Mouse (Mus musculus): ENCODE measurements around the gene Nrros. TPM values are rescaled to one million over a fixed set of nuclear protein-coding genes. Genes with fewer than 3 reads are reported as not detected.
A peak's percentile ranks its signal among the peaks of the same experiment; 100 is the strongest.

The Nrros gene
- total and polyA plus RNA-seq, 2 experiments from 2014 or later, result 5.4 to 8.7 TPM

DNA sequence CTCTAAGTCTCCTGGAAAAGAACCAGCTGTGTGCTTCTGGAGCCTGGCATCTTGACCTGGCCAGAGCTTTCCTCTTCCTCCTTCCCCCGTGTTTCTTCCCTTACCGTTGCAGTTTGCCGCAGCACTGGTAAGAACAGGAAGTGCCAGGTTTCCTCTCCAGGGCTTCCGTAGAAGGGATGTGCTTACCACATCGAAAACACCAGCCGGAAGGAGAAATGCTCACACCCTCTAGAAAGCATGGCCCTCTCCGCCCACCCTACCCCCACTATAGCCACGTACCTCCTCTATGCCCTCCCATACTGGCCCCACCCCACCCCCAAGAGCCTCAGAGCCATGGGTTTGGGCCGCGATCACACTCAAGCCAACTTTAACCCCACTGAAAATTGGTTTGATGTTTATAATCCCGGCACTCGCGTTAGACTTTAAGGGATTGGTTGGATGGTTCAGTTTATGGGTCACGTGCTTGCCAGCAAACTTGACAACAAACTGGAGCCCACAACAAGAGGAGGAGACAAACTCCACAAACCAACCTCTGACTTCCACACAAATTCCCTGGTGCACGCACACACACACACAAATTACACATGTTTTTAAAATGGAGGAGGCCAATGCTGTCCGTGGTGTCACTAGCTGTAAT is 35.1 kb downstream of the Nrros start:
- 80% methylated on average over 16 of the region's 16 CpGs for WGBS
- Histone ChIP-seq H3K4me1 (ENCODE audit: insufficient read depth, low read length) (no peaks in the 10 kb centered on the region), H3K4me2 (ENCODE audit: low read depth, low read length) (0 out of 2 replicates have a peak overlapping the region, but pooled peaks have one; percentile 27), H3K27ac (no peak overlapping the region), H3K9me3 (ENCODE audit: low read length) (no peaks in the 10 kb centered on the region), H3K9ac (replicated peaks; ENCODE audit: low read length) (no peak overlapping the region), H3K27me3 (ENCODE audit: insufficient read depth, low read length) (no peaks in the 10 kb centered on the region), H3K36me3 (ENCODE audit: insufficient read depth, low read length) (no peaks in the 10 kb centered on the region), H3K4me3 (ENCODE audit: low read length) (no peak overlapping the region)
- ATAC-seq (no peak), DNase-seq (ENCODE audit: low spot score) (no peak)
- no peak for TF ChIP-seq CTCF (IDR thresholded peaks at IDR 0.05; ENCODE audit: low read depth)

- 0 out of 2 replicates have a peak overlapping the region, but pooled peaks have one; percentile 27 for H3K4me2 ChIP-seq (ENCODE audit: low read depth, low read length)
- no peak for DNase-seq (ENCODE audit: low spot score)
- H3K4me1 ChIP-seq (ENCODE audit: insufficient read depth, low read length), result no peaks in the 10 kb centered on the region
- H3K9me3 ChIP-seq (ENCODE audit: low read length), result no peaks in the 10 kb centered on the region
- H3K36me3 ChIP-seq (ENCODE audit: insufficient read depth, low read length), result no peaks in the 10 kb centered on the region
- TF ChIP-seq CTCF (IDR thresholded peaks at IDR 0.05; ENCODE audit: low read depth), result no peak
- no peak for ATAC-seq
- H3K27ac ChIP-seq, result no peak overlapping the region
- WGBS, result 84% methylated on average over 20 of the region's 20 CpGs
- no peak overlapping the region for H3K4me3 ChIP-seq (ENCODE audit: low read length)
- H3K27me3 ChIP-seq (ENCODE audit: insufficient read depth, low read length), result no peaks in the 10 kb centered on the region
- no peak overlapping the region for H3K9ac ChIP-seq (replicated peaks; ENCODE audit: low read length)
Observed at GRCm38 (mm10) chr16:32129449-32130189, 35.8 kb downstream of the Nrros start.

- Histone ChIP-seq H3K4me1 (ENCODE audit: insufficient read depth, low read length) (no peaks in the 10 kb centered on the region), H3K27me3 (ENCODE audit: insufficient read depth, low read length) (no peaks in the 10 kb centered on the region), H3K27ac (no peak overlapping the region), H3K9me3 (ENCODE audit: low read length) (no peaks in the 10 kb centered on the region), H3K9ac (replicated peaks; ENCODE audit: low read length) (no peak overlapping the region), H3K4me2 (ENCODE audit: low read depth, low read length) (no peak overlapping the region), H3K4me3 (ENCODE audit: low read length) (no peak overlapping the region), H3K36me3 (ENCODE audit: insufficient read depth, low read length) (no peaks in the 10 kb centered on the region)
- no peak for DNase-seq (ENCODE audit: low spot score)
- TF ChIP-seq CTCF (IDR thresholded peaks at IDR 0.05; ENCODE audit: low read depth), result no peak
- 94% methylated on average over 4 of the region's 4 CpGs for WGBS
- no peak for ATAC-seq
Observed at GRCm38 (mm10) chr16:32127046-32127445, 38.3 kb downstream of the Nrros start.

DNA sequence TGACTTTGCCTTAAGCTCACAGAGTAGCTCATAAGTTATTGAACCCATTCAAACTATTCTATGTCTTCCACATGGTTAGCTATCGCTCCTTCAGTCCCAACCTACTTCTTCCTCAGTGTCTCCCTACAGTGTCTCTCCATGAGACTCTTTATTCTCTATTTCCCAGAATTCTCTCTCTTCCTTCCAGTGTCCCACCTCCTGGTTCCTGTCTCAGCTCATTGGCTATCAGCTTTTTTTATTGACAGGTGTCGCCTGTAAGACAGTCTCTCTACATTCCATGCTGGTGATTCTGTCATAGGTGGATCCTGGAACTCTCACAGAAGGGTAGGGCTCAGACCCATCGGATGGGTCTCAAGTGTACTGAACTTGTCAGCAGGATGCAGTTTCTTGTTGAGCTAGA is 40.0 kb downstream of the Nrros start:
- no peak for ATAC-seq
- H3K27me3 ChIP-seq (ENCODE audit: insufficient read depth, low read length), result no peaks in the 10 kb centered on the region
- TF ChIP-seq CTCF (IDR thresholded peaks at IDR 0.05; ENCODE audit: low read depth), result no peak
- no peak overlapping the region for H3K27ac ChIP-seq
- DNase-seq (ENCODE audit: low spot score), result no peak
- H3K4me2 ChIP-seq (ENCODE audit: low read depth, low read length), result no peak overlapping the region
- H3K36me3 ChIP-seq (ENCODE audit: insufficient read depth, low read length), result no peaks in the 10 kb centered on the region
- H3K9me3 ChIP-seq (ENCODE audit: low read length), result no peaks in the 10 kb centered on the region
- no peak overlapping the region for H3K4me3 ChIP-seq (ENCODE audit: low read length)
- H3K9ac ChIP-seq (replicated peaks; ENCODE audit: low read length), result no peak overlapping the region
- WGBS, result 95% methylated on average over 3 of the region's 3 CpGs
- H3K4me1 ChIP-seq (ENCODE audit: insufficient read depth, low read length), result no peaks in the 10 kb centered on the region

DNA sequence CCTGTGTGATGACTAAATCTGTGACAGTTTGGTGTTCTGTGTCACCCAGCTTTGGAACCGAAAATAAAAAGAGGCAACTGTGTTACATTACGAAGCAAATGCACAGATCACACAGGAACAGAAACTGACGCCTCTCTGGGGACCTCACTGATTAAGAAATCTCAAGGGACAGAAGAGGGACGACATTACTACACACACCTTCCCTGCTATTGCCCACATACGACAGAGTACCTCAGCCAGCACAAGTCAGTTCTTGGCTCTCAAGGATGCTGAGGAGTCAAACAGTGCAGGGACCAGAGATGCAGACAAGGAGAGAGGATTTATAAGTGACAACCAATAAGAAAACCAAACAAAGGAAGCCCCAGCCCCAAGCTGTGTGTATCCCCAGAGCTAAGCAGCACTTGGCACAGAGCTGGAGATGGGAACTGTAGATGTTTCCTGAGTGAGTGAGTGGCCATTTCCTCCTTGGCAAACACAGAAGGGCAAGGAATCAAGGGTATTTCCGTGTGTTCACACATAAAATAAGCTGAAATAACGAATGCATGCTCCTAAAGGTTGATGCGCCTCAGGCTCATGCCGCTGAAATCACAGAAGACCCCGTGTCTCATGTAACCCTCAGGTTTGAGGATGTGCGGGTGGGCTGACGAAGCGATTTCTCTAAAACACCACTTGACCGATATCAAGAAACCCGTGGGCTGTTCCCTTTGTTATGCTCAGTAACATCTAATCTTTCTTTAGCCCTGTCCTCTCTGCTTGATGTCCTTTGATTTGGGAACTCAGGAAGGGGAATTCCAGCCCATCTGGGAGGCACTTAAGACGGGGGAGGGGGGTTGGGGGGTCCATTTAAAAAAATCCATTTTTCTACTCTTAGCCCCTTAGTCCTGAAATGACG is 40.7 kb downstream of the Nrros start:
- no peak for ATAC-seq
- WGBS, result 70% methylated on average over 17 of the region's 17 CpGs
- H3K27me3 ChIP-seq (ENCODE audit: insufficient read depth, low read length), result no peaks in the 10 kb centered on the region

DNA sequence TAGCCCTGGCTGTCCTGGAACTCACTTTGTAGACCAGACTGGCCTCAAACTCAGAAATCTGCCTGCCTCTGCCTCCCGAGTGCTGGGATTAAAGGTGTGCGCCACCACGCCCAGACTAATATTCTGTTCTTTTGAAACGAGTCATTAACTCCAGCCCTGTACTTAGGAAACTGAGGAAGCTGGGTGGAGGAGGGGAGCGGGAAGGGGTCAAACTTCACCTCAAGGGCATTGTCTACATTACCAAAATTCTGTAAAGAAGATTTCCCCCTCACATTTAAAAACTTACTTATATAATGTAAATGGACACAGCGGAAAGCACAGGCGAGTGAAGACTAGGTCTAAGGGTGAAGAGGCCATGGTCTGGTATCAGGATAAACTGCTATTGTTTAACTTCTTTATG is 41.4 kb downstream of the Nrros start:
- Histone ChIP-seq H3K4me3 (ENCODE audit: low read length) (no peak overlapping the region), H3K36me3 (ENCODE audit: insufficient read depth, low read length) (no peaks in the 10 kb centered on the region), H3K27ac (no peak overlapping the region), H3K27me3 (ENCODE audit: insufficient read depth, low read length) (no peaks in the 10 kb centered on the region), H3K9me3 (ENCODE audit: low read length) (no peaks in the 10 kb centered on the region), H3K4me2 (ENCODE audit: low read depth, low read length) (no peak overlapping the region), H3K9ac (replicated peaks; ENCODE audit: low read length) (no peak overlapping the region), H3K4me1 (ENCODE audit: insufficient read depth, low read length) (no peaks in the 10 kb centered on the region)
- WGBS, result 92% methylated on average over 7 of the region's 7 CpGs
- DNase-seq (ENCODE audit: low spot score), result no peak
- ATAC-seq, result no peak
- no peak for TF ChIP-seq CTCF (IDR thresholded peaks at IDR 0.05; ENCODE audit: low read depth)

More for the DNA sequence above, 40.7 kb downstream of the Nrros start:
- Histone ChIP-seq H3K9me3 (ENCODE audit: low read length) (no peaks in the 10 kb centered on the region), H3K4me1 (ENCODE audit: insufficient read depth, low read length) (no peaks in the 10 kb centered on the region), H3K9ac (replicated peaks; ENCODE audit: low read length) (no peak overlapping the region), H3K4me3 (ENCODE audit: low read length) (no peak overlapping the region), H3K4me2 (ENCODE audit: low read depth, low read length) (no peak overlapping the region), H3K36me3 (ENCODE audit: insufficient read depth, low read length) (no peaks in the 10 kb centered on the region), H3K27ac (no peak overlapping the region)
- no peak for DNase-seq (ENCODE audit: low spot score)
- no peak for TF ChIP-seq CTCF (IDR thresholded peaks at IDR 0.05; ENCODE audit: low read depth)

All from hindbrain, postnatal 0 days (tissue).